Mouse (Mus musculus) limb, embryonic 10.5 days (tissue): ENCODE measurements at regions not wholly inside any gene's neighbourhood (a gene's known extent, or its start where the extent isn't known, plus 50 kb on each side); places are given as distances from the start of the nearest gene placed in this dataset.
A peak's percentile ranks its signal among the peaks of the same experiment; 100 is the strongest.

Source experiments
- DNase-seq: peaks from one replicate; pipeline ENCODE4 v3.0.0-alpha.2; 2017; ENCODE audit warnings: low spot score
- H3K27ac ChIP-seq: fragments of 300-500 bp; sonication (generic); 2 replicates; pipeline ENCODE4 v1.5.1; 2016; ENCODE audit warnings: mild to moderate bottlenecking
- H3K27me3 ChIP-seq: fragments of 300-500 bp; sonication (generic); 2 replicates; pipeline ENCODE4 v1.6.1; 2016; ENCODE audit warnings: low read depth, mild to moderate bottlenecking; ENCODE audit not compliant: poor library complexity, severe bottlenecking
- H3K36me3 ChIP-seq: fragments of 300-500 bp; sonication (generic); 2 replicates; pipeline ENCODE4 v1.6.1; 2016; ENCODE audit warnings: mild to moderate bottlenecking, moderate library complexity
- H3K4me1 ChIP-seq: fragments of 300-500 bp; sonication (generic); 2 replicates; pipeline ENCODE4 v1.6.1; 2016
- H3K4me3 ChIP-seq: fragments of 300-500 bp; sonication (generic); 2 replicates; pipeline ENCODE4 v1.5.1; 2016; ENCODE audit warnings: mild to moderate bottlenecking, moderate library complexity
- H3K9me3 ChIP-seq: fragments of 300-500 bp; sonication (generic); replicated peaks from 2 replicates; pipeline ENCODE4 v1.6.1; 2016; ENCODE audit warnings: mild to moderate bottlenecking
- WGBS: fragments of 180-500 bp; shearing (Covaris S2); methylation state at CpG from one replicate; pipeline ENCODE4 v1.1.7; 2016; 5-methylcytosine and 5-hydroxymethylcytosine counted together

DNA sequence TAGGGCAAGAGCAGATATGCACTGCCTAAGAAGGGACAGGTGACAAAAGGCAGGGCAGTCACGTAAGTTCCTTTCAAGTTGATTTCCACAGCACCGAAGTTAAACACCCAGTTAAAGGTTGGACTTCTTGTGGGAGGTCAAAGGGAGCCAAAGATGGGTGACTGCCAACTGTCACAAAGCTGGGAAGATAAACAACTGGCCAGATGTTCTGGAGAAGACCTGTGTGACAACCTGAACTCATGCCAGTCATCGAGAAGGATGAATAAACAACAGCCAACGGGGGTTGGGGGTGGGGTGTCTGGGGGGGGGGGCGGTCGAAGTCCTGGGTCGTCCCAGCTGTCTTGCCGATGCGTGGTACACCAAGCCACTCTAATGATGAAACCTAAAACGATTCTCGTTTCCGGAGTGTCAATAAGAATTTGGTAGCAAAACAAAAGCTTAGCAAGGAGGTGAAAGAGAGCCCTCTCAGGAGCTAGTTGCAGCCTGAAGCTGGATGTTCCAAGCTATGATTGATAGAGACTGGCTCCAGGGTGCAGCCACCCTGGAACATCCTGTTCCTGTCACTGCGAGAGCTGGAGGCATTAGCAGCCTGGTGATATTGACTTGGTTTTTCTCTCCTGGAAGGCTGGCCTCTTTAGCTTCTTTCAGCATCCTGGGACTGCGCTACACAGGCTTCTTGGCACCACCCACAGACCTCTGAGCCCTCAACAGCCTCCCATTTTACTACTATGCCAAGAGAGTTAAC lies 259.0 kb downstream of the Foxo1 start:
- Histone ChIP-seq H3K27me3 (no peaks in the 10 kb centered on the region), H3K4me3 (no peak overlapping the region), H3K27ac (no peak overlapping the region), H3K4me1 (peaks cover 5% of the 10 kb centered on the region; the same call in 1 of the 2 replicates), H3K36me3 (no peaks in the 10 kb centered on the region), H3K9me3 (no peaks in the 10 kb centered on the region)
- no peak for DNase-seq
- WGBS, result 64% methylated on average over 14 of the region's 14 CpGs

DNA sequence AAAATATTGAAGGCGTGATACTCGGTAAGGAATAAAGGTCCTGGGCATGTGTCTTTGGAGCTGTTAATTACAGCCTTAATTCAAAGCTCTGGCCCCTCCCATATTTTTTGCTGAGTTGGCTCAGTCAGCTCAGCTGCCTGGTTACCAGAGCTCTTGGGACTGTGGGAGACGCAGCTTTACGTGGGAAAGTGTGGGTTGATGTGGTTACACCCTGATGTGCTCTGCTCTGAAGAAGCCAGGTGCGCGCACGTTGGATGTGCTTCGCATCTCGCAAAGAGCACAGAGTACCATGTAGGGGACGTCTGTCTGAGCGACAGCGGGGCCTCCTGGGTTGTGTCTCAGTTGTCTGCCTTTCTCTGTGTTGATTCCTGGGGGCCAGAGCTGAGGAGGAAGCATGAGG lies 254.8 kb downstream of the Foxo1 start:
- Histone ChIP-seq H3K36me3 (no peaks in the 10 kb centered on the region), H3K4me3 (no peak overlapping the region), H3K27me3 (no peaks in the 10 kb centered on the region), H3K4me1 (peaks cover 9% of the 10 kb centered on the region), H3K9me3 (no peaks in the 10 kb centered on the region), H3K27ac (no peak overlapping the region)
- no peak for DNase-seq
- WGBS, result 89% methylated on average over 12 of the region's 12 CpGs

DNA sequence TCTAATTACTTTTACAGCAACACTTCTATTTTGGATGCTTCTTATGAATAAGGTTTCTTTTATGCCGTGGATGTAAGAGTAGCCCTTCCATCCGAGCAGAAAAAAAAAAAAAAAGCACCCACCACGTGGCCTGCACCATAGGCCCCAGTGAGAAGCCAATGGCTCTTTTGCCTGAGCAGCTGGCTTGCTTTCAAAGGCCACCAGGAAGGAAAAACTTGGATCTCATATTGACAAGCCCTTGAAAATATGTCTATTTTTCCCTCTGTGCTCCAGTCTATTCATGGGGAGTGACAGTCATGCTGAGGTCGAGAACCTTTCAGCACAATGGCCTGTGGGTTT lies 252.4 kb downstream of the Foxo1 start:
- WGBS, result 61% methylated on average over 4 of the region's 4 CpGs
- Histone ChIP-seq H3K9me3 (no peaks in the 10 kb centered on the region), H3K4me1 (peaks cover 9% of the 10 kb centered on the region), H3K27me3 (no peaks in the 10 kb centered on the region), H3K27ac (no peak overlapping the region), H3K36me3 (no peaks in the 10 kb centered on the region), H3K4me3 (no peak overlapping the region)
- no peak for DNase-seq

DNA sequence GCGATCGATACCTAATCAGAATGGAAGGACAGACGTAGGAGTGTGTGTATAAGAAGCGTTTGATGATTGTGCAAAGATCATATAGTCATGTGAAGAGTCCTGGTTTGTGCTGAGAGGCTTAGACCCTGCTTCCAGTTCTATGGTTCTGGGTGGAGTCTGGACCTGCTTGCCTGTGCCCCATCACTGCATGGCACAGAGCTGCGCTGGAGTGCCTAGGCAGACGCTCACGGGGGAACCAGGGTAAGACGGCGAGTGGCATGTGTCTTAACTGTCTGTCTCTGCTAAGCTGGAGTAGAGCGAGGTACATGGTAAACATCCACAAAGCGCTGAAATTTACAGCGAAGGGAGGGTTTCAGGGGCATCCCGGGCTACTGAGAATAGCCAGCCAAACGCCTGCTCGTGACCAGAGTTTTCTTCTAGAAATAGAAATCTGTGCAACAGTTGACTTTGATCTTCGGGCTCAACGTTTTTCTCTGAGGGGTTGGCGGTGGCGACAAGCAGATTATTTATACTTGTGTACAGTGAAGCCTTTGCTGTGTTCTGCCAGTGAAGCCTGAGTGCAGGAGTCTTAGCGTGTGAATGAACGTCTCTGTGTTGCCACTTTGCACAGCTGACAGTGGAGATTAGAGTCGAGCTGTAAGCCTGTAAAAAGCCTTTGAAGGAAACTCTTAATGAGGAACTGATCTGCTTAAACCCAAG lies 251.9 kb downstream of the Foxo1 start:
- WGBS, result 77% methylated on average over 22 of the region's 22 CpGs
- Histone ChIP-seq H3K9me3 (no peaks in the 10 kb centered on the region), H3K4me3 (no peak overlapping the region), H3K27ac (no peak overlapping the region), H3K4me1 (peaks cover 9% of the 10 kb centered on the region), H3K27me3 (no peaks in the 10 kb centered on the region), H3K36me3 (no peaks in the 10 kb centered on the region)
- no peak for DNase-seq

DNA sequence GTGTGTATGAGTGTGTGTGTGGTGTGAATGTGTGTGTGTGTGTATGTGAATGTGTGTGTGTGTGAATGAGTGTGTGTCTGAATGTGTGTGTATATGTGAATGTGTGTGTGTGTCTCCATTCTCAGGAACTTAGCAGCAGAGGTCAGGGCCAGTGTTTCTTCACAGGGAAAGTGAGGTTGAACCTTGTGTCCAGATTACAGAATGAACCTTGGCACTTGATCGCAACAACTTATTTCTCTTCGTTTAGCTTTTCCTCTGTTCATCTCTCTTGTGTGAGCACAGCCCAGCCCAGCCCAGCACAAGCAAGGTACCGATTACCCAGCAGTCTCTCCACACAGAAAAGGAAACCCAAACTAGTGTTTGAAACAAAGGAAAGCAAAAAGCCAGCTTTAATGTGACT lies 249.7 kb downstream of the Foxo1 start:
- Histone ChIP-seq H3K4me1 (peaks cover 9% of the 10 kb centered on the region), H3K27me3 (no peaks in the 10 kb centered on the region), H3K9me3 (no peaks in the 10 kb centered on the region), H3K4me3 (no peak overlapping the region), H3K27ac (no peak overlapping the region), H3K36me3 (no peaks in the 10 kb centered on the region)
- DNase-seq, result no peak
- WGBS, result 90% methylated on average over 3 of the region's 3 CpGs

DNA sequence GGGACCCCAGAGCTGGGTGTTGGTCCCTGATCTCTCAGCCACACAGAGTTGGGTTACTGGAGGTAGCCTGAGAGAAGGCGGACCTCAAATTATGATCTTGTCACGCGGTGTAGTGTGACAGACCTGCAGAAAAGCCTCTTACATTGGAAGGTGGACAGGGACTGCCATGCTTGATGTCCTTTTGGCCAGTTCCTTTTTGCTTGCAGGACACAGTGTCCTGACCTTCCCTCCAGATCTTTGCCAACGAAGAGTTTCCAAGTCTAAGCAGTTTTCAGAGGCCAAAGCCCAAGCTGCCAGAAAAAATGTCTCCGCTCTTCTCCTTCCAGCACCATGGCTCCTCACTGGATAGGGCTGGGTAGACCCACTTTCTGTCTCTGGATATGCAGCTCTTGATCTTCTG lies 248.6 kb downstream of the Foxo1 start:
- H3K4me1 ChIP-seq, result peaks cover 9% of the 10 kb centered on the region
- H3K4me3 ChIP-seq, result no peak overlapping the region
- DNase-seq, result no peak
- no peak overlapping the region for H3K27ac ChIP-seq
- 94% methylated on average over 5 of the region's 5 CpGs for WGBS
- H3K27me3 ChIP-seq, result no peaks in the 10 kb centered on the region
- no peaks in the 10 kb centered on the region for H3K36me3 ChIP-seq
- no peaks in the 10 kb centered on the region for H3K9me3 ChIP-seq

DNA sequence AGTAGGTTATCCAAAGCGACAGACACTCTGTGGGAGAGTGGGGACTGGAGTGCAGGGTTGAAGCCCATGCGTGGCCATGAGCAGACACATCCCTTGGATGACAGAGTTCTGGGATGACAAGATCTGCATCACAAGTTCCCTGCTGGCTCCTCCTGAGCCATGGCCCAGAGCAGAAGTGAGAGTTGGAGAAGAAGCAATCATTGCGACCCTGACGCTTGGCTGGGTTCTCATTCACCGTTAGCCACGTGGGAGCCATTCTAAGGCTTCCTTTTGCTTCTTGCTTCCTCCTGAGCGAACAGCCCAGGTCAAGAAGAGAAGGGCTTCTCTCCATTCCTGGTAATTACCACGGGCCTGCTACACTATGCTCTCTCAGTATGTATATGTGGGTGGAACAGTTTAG lies 244.6 kb downstream of the Foxo1 start:
- Histone ChIP-seq H3K9me3 (no peaks in the 10 kb centered on the region), H3K4me1 (no peaks in the 10 kb centered on the region), H3K36me3 (no peaks in the 10 kb centered on the region), H3K27me3 (no peaks in the 10 kb centered on the region), H3K4me3 (no peak overlapping the region), H3K27ac (no peak overlapping the region)
- DNase-seq, result no peak
- WGBS, result 89% methylated on average over 8 of the region's 8 CpGs

DNA sequence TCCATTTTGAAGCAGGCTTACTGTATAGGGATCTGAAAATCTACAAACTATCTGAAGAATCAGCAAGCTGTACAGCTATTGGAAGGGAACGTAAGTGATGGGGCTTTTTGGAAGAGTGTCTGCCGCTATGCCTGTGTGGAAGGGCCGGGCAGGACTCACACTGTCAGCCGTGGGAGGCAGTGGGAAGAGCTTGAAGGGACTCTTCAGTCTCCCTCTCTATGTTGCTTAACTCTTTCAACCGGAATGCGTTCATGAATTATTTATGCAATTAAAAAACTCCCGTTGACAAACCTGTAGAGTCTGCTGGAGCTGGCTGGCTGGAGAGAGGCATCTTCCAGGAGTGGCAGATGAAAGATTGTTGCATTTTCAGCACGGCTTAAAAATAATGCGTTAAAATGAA lies 243.4 kb downstream of the Foxo1 start:
- Histone ChIP-seq H3K27me3 (no peaks in the 10 kb centered on the region), H3K36me3 (no peaks in the 10 kb centered on the region), H3K4me3 (no peak overlapping the region), H3K9me3 (no peaks in the 10 kb centered on the region), H3K27ac (no peak overlapping the region), H3K4me1 (no peaks in the 10 kb centered on the region)
- WGBS, result 78% methylated on average over 9 of the region's 9 CpGs
- no peak for DNase-seq

DNA sequence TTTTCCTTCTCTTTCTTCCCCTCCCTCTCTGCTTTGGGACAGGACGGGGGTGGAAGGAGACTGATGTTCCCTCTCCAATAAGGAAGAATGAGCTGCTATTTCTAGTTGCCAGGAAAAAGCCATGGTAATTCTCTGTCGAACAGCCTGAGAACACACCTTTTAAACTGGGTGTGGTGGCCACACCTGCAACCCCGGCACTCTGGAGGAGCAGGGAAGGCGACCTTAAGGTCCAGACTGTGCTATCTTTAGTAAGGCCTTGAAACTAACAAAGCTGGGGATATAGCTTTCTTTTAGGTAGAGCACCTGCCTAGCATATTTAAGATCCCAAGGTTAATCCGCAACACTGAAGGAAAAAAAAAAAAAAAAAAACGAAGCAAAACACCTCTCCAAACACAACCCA lies 242.7 kb downstream of the Foxo1 start:
- 66% methylated on average over 6 of the region's 6 CpGs for WGBS
- Histone ChIP-seq H3K36me3 (no peaks in the 10 kb centered on the region), H3K9me3 (no peaks in the 10 kb centered on the region), H3K27me3 (no peaks in the 10 kb centered on the region), H3K4me3 (no peak overlapping the region), H3K27ac (no peak overlapping the region), H3K4me1 (no peaks in the 10 kb centered on the region)
- DNase-seq, result no peak

DNA sequence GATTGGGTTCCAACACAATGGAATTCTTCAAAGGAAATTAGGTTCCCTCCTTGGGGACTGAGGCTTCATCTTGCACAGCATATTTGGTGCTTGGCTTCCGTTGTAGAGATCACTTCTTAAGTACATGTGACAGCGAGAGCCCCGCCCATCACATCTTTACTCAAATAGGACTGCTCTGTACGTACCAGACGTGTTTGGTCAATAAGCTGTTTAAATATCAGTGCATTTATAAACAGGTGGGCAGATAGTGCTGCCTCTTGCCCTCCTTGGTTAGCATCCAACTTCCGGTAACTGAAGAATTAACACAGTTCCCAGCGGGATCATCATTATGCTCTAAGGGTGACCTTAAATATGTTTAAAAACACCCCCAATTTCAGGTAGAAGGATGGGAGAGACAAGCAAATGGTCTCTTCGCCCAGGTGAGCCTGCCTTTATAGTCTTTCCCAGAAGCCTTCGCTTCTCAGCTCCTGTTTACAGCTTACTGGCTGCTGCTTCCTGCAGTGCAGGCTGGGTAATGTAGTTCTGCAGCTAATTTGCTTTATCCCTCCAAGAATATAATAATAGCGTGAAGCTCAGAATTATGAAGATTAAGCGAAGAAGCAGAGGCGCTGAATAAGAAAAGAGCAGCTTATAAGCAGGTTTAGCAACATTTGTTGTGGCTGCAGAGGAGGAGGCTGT lies 242.1 kb downstream of the Foxo1 start:
- Histone ChIP-seq H3K4me1 (no peaks in the 10 kb centered on the region), H3K4me3 (peak overlapping the region; percentile 27; the same call in 1 of the 2 replicates), H3K9me3 (no peaks in the 10 kb centered on the region), H3K36me3 (no peaks in the 10 kb centered on the region), H3K27me3 (no peaks in the 10 kb centered on the region), H3K27ac (no peak overlapping the region)
- no peak for DNase-seq
- 68% methylated on average over 12 of the region's 12 CpGs for WGBS

DNA sequence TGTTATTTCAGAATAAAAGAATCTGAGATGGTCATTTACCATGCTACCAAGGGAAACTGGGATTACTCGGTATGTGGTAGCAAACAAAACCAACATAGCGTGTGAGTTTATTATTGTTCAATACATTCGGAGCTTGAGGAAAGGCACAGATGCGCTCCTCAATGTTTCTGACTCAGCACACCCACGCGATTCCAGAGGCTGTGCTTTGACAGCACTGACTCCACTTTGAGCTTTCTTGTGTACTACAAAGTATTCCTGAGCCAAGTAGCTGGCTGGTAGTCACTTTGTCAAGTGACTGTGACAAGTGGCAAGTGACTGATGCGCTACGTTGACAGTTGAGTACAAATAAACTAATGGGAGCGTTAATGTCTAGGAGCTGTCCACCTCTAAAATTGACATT lies 235.8 kb downstream of the Foxo1 start:
- WGBS, result 90% methylated on average over 9 of the region's 9 CpGs
- DNase-seq, result no peak
- H3K4me1 ChIP-seq, result peaks cover 8% of the 10 kb centered on the region
- H3K27ac ChIP-seq, result no peak overlapping the region
- H3K27me3 ChIP-seq, result no peaks in the 10 kb centered on the region
- H3K36me3 ChIP-seq, result no peaks in the 10 kb centered on the region
- H3K9me3 ChIP-seq, result no peaks in the 10 kb centered on the region
- H3K4me3 ChIP-seq, result no peak overlapping the region

DNA sequence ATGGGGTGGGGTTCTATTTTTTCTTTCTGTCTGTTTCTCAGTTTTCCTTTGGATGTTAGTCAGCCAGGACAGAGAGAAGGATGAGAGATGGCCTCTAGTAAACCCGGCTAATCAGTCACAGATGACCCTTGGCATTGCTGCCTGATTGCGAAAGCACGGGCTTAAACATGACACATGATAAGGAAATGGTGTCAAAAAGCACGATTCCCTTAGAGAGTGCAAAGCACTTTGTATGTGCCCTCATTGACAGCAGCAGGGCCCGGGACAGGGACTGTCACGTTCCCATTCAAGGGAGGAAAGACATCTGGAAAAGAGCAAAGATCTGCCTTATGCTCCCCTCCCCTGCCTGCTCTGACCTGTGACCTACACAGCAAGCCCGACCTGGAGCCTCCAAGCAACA lies 234.1 kb downstream of the Foxo1 start:
- no peak overlapping the region for H3K27ac ChIP-seq
- H3K4me3 ChIP-seq, result no peak overlapping the region
- H3K9me3 ChIP-seq, result no peaks in the 10 kb centered on the region
- no peaks in the 10 kb centered on the region for H3K36me3 ChIP-seq
- H3K4me1 ChIP-seq, result peaks cover 8% of the 10 kb centered on the region
- 15% methylated on average over 7 of the region's 7 CpGs for WGBS
- no peaks in the 10 kb centered on the region for H3K27me3 ChIP-seq
- no peak for DNase-seq

DNA sequence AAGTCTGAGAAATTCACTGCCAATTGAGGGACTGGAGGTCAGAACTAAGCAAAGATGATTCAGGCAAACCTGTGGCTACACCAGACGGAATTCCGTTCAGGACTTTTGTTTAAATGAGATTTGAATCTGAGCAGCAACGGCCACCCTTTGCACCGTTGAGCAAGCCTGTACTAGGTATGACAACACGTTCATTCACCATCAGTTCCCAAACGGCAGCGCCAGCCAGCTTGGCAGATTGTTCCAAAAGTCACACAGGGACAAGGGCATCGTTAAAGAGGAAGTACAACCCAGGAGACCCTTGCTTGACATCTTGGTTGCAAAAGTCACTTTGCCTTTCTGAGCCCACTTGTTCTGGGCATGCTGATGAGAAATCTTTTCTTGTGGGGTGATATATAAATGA lies 233.5 kb downstream of the Foxo1 start:
- Histone ChIP-seq H3K27ac (no peak overlapping the region), H3K9me3 (no peaks in the 10 kb centered on the region), H3K36me3 (no peaks in the 10 kb centered on the region), H3K4me3 (no peak overlapping the region), H3K27me3 (no peaks in the 10 kb centered on the region), H3K4me1 (peaks cover 8% of the 10 kb centered on the region)
- 85% methylated on average over 8 of the region's 8 CpGs for WGBS
- DNase-seq, result no peak
